Mouse (Mus musculus): ENCODE measurements around the gene Gpr50. TPM values are rescaled to one million over a fixed set of nuclear protein-coding genes. Genes with fewer than 3 reads are reported as not detected.

Gpr50 gene
- polyA plus RNA-seq, 1 experiment from 2014 or later, result 0.09 TPM

DNA sequence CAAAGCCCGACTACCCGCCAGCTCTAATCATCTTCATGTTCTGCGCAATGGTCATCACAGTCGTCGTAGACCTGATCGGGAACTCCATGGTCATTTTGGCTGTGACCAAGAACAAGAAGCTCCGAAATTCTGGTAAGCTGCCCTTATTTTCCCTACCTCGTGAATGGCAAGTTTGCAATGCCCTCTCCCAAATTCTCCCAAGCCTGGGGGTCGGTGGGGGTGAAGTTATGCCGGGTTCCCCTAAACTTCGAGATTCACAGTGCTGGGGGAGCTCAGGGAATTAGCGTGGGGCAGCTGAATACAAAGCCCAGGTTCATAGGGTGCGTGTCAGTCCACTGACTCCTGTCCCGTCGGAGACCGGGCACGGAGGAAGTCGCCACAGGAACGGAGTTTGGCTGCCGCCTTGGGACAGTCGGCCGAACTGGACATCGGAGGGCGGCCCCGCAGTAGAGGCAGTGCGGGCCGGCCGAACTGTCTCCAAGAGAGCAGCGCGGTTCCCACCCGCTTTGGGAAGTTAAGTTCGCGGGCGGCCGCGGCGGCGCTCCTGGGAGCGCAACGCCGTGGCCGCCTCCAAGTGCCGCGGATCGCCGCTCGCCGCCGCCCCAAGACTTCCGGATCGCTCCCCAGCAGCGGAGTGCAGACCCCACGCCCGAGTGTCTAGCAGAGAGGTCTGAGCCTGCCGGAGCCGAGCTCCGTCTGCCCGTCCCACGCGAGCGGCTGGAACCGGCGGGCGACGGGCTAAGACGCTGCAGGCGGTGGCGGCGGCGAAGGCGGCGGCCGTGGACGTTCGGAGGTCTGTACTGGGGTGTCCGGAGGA, 612 bp downstream of the Gpr50 start:
- H3K27ac ChIP-seq, result no peak overlapping the region
- H3K4me1 ChIP-seq (replicated peaks), result no peaks in the 10 kb centered on the region
- peak overlapping the region; percentile 45 for H3K4me3 ChIP-seq (replicated peaks)
- ATAC-seq (ENCODE audit: insufficient number of reproducible peaks, insufficient read depth, low FRiP score, low TSS enrichment, low read depth), result no peak
- peak overlapping the region; percentile 27; the same call in 1 of the 2 replicates for H3K9ac ChIP-seq (replicated peaks)
- H3K4me2 ChIP-seq, result peak overlapping the region; percentile 62
- H3K27me3 ChIP-seq, result peaks cover 87% of the 10 kb centered on the region
- no peaks in the 10 kb centered on the region for H3K36me3 ChIP-seq
- WGBS, result 14% methylated on average over 75 of the region's 76 CpGs
- peaks cover 6% of the 10 kb centered on the region; the same call in 1 of the 2 replicates for H3K9me3 ChIP-seq

DNA sequence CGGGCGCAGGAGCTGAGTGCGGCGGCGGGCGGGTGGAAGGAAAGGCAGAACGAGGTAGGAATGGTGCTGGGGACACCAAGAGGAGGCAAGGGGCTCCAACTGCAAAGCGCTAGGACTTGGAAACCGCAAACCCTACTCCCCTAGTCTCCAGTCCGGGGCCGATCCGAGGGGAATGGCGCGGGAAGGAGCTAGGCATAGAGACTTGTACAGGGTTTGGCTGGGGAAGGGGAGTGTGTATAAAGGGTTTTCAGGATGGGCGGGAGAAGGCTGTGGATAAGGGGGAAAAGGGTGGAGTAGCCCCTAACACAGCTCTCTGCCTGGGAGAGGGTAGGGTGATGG, 1.2 kb downstream of the Gpr50 start:
- H3K4me3 ChIP-seq (replicated peaks), result peak overlapping the region; percentile 45
- H3K9ac ChIP-seq (replicated peaks), result peak overlapping the region; percentile 27; the same call in 1 of the 2 replicates
- H3K4me1 ChIP-seq (replicated peaks), result no peaks in the 10 kb centered on the region
- no peaks in the 10 kb centered on the region for H3K36me3 ChIP-seq
- H3K9me3 ChIP-seq, result peaks cover 6% of the 10 kb centered on the region; the same call in 1 of the 2 replicates
- ATAC-seq (ENCODE audit: insufficient number of reproducible peaks, insufficient read depth, low FRiP score, low TSS enrichment, low read depth), result no peak
- peaks cover 87% of the 10 kb centered on the region for H3K27me3 ChIP-seq
- H3K4me2 ChIP-seq, result peak overlapping the region; percentile 62
- H3K27ac ChIP-seq, result no peak overlapping the region
- 12% methylated on average over 15 of the region's 15 CpGs for WGBS

DNA sequence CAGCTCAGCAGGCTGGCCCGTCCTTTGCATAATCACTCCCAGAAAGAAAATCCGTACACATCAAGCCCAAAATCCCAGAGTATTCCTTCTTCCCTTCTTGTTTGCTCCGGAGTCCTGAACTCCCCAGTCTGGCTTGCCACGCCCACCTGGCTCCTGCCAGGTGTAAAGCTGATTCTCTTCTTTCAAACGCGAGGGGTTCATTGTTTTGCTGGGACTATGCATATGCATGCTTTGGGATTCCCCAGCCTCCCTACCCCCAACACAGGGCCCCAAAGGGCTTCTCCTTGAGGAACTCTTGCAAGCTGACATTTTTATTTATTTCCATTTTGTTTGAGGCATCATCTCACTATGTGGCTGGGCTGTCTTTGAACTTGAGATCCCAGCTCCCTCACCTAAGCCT, 6.8 kb downstream of the Gpr50 start:
- H3K4me1 ChIP-seq (replicated peaks), result no peaks in the 10 kb centered on the region
- H3K27me3 ChIP-seq, result peaks cover 49% of the 10 kb centered on the region
- H3K36me3 ChIP-seq, result no peaks in the 10 kb centered on the region
- H3K9me3 ChIP-seq, result no peaks in the 10 kb centered on the region
- no peak overlapping the region for H3K27ac ChIP-seq
- no peak overlapping the region for H3K4me2 ChIP-seq
- H3K9ac ChIP-seq (replicated peaks), result no peak overlapping the region
- no peak overlapping the region for H3K4me3 ChIP-seq (replicated peaks)
- no peak for ATAC-seq (ENCODE audit: insufficient number of reproducible peaks, insufficient read depth, low FRiP score, low TSS enrichment, low read depth)
- 12% methylated on average over 6 of the region's 6 CpGs for WGBS

DNA sequence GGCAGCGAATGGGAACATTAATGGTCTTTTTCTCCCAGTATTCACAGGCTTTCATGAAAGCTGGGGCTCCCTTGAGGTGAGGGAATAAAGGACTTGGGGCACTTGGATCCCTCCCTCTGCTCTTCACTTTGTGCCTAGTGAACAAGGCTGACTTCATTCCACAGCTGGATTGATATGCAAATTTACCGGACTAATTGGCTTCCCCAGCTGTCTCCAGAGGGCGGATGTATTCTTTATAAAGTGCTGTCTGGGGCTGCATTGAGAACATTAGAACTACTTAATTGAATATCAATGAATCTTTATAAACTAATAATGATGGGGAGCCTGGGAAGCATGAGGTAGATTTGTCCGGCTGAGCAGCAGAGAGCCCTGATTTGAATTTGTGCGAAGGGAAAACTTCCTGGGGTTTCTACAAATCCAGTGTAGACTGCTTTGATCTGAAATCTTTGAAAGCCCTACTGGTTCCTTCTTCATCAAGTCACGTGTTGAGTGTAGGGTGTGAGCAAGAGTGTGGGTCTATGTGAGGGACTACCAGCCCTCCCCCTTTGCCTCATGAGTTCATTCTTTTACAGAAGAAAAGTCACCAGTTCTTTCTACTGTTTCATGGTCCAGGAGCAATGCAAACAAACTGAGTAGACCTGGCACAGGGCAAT, 37.5 kb downstream of the Gpr50 start:
- H3K4me3 ChIP-seq (replicated peaks), result no peak overlapping the region
- no peak overlapping the region for H3K27ac ChIP-seq
- H3K9ac ChIP-seq (replicated peaks), result no peak overlapping the region
- H3K9me3 ChIP-seq, result no peaks in the 10 kb centered on the region
- no peaks in the 10 kb centered on the region for H3K36me3 ChIP-seq
- ATAC-seq (ENCODE audit: insufficient number of reproducible peaks, insufficient read depth, low FRiP score, low TSS enrichment, low read depth), result no peak
- 25% methylated on average over 6 of the region's 6 CpGs for WGBS
- no peak overlapping the region for H3K4me2 ChIP-seq
- H3K4me1 ChIP-seq (replicated peaks), result no peaks in the 10 kb centered on the region
- no peaks in the 10 kb centered on the region for H3K27me3 ChIP-seq

Other genes with a start within 250 kb of the Gpr50 start
- gene Cd99l2, start 170.8 kb upstream of the Gpr50 start, polyA plus RNA-seq (2016; fragmentation: Nextera tagmentation; extraction: Ambion mirVana), result 29.2 and 31.4 TPM in 2 replicates
- gene Hmgb3, start 107.7 kb upstream of the Gpr50 start, polyA plus RNA-seq (2016; fragmentation: Nextera tagmentation; extraction: Ambion mirVana), result 601 and 622 TPM in 2 replicates
- gene Vma21, start 152.3 kb downstream of the Gpr50 start, polyA plus RNA-seq (2016; fragmentation: Nextera tagmentation; extraction: Ambion mirVana), result 38.6 and 41.1 TPM in 2 replicates